Mouse (Mus musculus): ENCODE results near the gene Dgke.

Gene Dgke

DNA sequence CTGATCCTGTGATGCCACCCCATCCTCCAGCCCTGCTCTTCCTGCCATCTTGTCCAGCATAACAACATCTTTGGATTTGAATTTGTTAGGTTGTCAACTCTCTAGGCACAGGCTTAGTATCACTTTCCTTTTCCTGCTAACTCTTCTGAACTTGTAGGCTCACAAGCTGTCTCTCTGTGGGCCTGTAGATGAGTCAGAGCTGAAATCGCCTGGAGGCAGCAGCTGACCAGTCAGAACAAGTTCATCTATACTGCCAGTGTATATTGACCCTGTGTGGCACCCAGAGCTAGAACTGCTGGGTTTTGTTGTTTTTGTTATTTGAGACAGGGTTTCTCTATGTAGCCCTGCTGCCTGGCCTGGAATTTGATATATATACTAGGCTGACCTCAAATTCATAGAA lies 35.5 kb downstream of the Dgke start:
- DNase-seq: no peak

DNA sequence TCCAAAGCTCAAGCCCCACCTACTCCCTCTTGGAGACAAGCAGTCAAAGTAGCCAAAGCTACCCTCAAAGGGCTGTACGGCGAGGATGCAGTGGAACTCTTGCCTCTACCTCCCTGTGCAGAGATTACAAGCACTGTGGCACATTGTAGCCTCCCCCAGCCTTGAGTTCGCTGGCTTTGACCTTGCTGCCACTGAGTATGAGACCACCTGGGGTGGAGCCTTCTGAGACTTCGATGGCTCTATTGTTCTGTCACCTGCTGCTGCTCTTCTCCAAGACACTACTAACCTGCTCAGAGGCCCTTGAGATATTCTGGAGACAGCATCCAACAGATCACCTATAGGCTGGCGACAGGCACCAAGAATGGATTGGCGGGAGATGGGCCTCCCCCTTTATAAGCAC lies 36.1 kb downstream of the Dgke start:
- no peak for DNase-seq

DNA sequence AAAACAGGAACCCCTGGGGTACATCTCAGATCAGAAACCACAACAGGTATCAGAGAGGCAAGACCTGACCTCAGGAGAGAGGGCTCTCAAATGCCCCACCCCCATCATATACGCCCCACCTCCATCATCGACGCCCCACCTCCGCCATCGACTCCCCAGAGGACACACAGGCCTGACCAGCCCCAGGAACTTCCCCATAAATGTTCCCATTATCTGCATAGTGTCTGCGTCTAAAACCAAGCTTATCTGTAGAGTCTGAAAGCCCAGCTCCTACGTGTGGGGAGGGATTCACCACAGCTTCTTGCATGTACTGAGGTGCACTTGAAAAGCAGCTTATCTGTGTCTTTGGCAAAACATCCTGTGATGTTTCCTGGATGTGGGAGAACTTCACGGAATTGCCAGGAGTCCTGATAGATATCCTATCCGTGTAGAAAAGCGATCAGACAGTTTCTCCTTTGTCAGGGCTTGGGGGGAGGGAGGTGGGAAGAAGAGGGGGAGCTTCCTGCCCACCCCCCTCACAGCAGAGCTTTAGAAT lies 37.7 kb downstream of the Dgke start:
- no peak for DNase-seq

DNA sequence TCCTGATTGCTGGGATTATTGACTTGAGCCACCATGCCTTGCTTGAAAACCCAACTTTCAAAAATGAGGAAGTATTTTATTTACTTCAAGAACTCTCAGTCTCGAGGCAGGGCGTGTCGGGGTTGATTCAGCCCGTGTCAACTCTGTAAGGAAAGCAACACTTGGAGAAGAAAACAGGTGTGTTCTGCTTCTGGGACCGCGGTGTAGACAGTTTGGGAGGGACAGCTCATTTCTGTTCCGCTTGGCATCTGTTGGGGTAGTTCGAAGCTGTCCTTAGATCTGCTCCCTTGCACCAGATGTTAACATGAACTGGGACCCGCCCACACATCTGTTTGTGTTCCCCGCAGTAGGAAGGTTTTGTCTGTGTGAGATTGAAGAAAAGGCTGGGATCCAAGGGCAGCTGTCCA lies 38.7 kb downstream of the Dgke start:
- DNase-seq: no peak

DNA sequence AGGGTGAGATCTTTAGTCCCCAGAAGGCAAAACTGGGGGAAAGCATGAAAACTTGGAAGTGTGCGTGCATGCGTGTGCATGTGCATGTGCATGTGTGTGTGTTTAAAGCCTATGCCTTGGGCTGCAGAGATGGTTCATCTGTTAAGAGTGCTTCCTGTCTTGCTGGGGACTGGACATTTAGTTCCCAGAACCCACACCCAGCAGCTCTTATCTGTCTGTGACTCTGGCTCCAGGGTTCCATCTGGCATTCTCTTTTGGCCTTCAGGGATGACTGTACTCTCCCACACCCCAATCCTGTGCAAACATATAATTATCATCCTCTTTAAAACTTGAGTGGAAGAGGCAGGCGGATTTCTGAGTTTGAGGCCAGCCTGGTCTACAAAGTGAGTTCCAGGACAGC lies 40.5 kb downstream of the Dgke start:
- no peak for DNase-seq

DNA sequence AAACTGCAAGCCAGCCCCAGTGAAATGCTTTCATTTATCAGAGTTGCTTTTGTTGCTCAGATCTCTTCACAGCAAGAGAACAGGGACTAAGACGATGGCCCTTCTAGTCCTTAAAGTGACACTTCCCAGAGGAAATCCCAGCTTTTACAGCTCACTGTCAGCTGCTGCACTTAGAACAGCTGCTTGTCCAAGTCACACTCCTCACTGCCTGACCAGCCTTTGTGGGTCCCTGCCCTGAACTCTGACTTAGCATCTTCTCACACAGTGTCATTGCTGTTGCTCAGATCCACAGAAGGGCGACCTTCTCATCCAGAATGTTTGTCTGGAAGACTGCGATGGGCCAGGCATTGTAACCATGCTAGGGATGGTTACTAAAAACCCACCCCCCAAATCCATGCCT lies 41.0 kb downstream of the Dgke start:
- no peak for DNase-seq

- DNase-seq: peak; percentile 30 to 66
Observed at GRCm38 (mm10) chr11:89024181-89024881, 42.3 kb downstream of the Dgke start.

DNA sequence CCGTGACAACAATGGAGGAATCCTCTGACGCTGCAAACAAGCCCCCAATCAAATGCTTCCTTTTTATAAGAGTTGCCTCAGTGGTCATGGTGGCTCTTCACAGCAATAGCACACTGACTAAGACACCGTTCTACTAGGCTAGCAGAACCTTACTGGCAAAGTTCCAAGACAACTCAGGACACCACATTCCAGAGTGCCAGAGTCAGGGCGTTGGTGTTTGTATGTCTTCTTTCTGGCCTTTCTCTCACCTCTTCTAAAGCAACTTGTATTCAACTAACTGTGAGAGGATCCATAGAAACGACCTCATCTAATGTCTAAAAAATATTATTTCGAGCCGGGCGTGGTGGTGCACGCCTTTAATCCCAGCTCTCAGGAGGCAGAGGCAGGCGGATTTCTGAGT lies 43.2 kb downstream of the Dgke start:
- no peak for DNase-seq

DNA sequence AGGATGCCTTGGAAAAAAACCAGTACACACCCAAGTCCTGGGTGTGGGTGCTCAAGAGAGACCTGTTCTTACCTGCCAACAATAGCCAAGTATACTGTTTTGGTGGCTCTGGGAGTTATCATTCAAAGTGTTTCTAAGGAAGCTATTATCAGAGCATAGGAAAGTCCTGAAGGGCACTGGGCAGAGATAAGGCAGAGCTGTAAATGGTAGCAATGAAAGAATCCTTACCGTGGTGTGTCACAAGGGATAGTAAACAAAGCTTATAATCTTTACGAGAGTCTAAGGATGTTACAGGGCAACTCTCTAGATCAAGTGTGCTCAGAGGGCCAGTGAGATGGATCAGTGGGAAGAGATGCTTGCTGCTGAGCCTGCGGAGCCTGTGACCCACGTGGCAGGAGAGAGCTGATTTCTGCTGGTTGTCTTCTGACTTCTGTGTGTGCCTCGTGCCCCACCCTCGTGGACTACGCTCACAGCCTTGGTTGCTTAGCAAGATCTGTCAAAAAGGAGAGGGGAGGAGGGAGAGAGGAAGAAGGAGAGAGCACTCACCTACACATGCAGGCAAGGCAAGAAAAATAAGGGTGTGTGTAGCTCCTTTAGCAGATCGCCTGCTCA lies 44.4 kb downstream of the Dgke start:
- DNase-seq: no peak

DNA sequence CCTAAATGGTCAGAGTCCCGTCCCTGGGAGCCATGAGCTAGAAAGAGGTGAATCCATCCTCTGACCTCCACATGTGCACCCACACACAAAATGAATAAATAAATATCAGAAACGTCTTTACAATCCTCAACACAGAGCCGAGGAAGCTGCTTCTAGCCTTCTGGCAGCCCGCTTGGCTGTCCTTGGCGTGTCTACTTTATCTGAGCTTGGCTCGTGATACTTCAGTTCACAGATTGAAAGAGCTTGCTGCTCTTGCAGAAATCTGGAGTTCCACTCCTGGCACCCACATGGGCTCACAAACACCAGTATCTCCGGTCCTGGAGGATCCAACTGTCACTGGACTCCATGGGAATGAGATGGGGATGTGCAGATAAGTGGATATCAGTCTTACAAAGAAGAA lies 45.0 kb downstream of the Dgke start:
- DNase-seq: no peak

DNA sequence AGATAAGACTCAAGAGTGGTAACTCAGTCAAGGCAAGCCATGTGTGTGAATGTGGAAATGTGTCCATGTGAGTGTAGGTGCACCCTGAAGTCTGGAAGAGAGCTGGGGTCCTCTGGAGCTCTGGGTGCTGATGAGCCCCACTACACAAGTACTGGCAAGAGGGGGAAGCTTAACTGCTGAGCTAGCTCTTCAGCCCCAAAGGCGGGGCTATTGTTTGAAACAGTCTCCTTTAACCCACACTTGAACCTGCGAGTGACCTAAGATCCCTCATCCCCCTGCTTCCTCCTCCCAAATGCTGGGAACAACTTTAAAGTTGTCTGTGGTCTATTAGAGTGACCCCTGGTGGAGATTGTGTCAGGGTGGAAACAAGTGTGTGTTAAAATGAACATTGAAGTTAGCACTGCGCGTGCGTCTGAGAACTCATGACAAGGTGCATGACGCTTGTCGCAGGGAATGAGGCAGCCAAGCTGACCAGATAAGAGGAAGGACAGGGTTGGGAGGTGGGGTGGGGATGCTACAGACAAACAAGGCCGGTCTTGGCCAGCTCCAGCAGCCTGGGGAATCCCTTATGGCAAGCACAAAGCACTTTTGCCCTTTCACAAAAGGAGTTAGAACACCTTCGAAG lies 45.9 kb downstream of the Dgke start:
- DNase-seq: no peak

- DNase-seq: no peak
Observed at GRCm38 (mm10) chr11:89017514-89018182, 49.0 kb downstream of the Dgke start.

DNA sequence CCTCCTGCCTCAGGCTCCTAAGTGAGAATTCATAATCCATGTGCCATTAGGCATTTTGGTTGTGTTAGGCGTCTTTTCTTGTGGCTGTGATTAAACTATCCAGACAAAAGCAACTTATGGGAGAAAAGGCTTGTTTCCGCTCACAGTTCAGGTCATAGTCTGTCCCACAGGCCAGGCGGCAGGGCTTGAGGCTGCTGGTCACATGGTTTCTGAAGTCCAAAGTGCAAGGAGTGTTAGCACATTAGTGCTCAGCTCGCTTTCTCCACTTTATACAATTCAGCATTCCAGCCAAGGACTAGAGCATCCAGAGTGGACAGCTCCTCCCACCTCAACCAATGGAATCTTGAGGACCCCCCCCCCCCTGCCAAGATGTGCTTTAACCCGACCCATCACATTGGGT lies 54.4 kb downstream of the Dgke start:
- no peak for DNase-seq

GRCm38 (mm10) chr11:89009496-89009895 lies 57.2 kb downstream of the Dgke start:
- no peak for DNase-seq

DNA sequence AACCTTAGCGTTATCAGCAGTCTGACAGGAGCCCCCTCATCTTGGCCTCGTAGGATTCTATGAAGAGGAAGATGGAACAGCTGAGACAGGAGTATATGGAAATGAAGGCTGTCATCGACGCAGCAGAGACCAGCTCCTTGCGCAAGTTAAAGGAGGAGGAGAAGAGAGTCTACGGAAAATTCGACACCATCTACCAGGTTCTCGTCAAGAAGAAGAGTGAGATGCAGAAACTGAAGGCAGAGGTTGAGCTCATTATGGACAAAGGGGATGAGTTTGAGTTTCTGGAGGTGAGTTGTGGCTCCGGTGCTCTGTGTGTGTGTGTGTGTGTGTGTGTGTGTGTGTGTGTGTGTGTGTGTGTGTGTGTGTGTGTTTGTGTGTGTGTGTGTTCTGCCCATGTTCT lies 57.6 kb downstream of the Dgke start:
- DNase-seq: no peak

DNA sequence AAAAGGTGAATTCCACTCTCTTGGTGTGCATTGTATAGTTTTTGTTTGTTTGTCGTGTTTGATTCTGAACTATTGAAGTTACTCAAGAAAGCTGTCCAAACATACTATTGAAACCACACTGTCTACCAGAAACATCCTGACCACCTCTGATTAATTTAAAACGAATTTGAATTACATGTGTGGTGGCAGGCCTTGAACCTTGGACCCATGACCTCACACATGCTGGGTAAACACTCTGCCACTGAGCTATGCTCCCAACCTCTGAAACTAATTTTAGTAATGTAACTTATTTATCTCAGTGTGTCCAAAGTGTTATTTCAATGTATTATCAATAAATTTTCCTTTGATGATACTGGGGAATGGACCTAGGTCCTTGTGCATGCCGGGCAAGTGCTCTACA lies 59.1 kb downstream of the Dgke start:
- DNase-seq: no peak

DNA sequence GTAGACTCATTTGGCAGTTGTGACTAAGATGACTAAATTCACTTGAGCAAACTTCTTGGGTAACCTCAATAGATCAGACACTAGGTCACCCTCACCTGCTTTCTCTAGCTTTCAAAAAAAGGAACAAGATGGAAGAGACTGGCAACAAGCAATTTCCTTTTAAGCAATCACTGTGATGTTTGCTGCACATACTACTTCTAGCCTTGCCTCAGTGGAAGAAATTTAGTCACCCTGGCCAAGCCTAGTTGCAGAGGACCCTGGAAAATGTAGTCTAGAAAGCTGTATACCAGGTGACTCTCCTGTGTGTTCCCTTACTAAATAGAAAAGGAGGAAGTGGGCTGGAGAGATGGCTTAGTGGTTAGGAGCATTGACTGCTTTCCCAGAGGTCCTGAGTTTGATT lies 60.2 kb downstream of the Dgke start:
- DNase-seq: no peak

- DNase-seq: no peak
Observed at GRCm38 (mm10) chr11:89005473-89005872, 61.2 kb downstream of the Dgke start.

GRCm38 (mm10) chr11:89003726-89004125 lies 62.9 kb downstream of the Dgke start:
- DNase-seq: no peak

DNA sequence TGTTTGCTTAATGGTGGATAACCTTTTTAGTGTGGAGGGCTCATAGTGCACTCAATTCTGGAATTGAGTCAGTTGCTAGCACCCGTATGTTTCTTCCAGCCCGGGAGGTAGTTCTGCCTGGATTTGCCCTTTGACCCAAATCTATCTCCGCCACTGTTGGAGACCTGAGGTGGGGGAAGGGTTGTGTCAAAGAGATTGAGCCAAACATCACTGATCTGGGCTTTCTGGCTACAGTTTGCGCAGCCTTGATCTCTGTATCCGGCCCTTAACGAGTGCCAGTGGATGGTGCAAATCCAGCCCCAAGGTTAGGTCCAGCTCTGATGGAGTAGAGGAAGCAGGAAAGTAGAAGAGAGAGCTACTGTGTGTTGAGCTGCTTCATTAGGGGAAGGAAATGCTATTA lies 63.6 kb downstream of the Dgke start:
- no peak for DNase-seq

DNA sequence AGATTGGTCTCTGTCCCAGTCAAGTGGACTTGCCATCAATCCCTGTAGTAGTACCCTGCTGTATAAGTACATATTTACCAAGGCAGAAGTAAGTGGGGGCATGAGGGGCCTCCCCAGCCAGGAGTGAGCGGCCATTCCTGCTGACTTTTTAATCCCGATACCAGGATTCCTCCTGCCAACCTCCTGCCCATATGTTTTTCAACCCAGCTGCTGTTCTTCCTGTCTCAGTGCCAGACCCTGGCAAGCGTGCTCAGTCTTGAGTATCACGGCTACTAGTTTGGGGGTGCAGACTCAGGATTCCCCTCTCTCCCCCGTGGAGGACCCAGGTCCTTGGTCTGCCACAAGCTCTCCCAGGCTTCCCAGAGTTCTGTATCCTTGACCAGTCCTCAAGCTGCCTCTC lies 64.0 kb downstream of the Dgke start:
- no peak for DNase-seq

DNA sequence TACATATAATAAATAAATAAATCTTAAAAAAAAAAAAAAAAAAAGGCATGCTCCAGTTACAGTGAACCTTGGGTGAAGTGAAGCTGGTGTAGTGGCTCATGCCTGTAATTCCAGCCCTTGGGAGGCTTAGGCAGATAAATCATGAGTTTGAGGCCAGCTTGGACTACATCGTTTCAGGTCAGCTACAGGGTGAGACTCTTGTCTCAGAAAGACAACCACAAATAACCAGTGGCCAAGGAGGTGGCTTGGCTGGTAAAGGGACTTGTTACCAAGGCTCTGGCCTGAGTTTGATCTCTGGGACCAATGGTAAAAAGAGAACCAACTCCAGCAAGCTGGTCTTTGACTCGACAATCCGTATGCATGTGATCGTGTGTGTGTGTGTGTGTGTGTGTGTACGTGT lies 64.6 kb downstream of the Dgke start:
- no peak for DNase-seq

- DNase-seq: no peak
Observed at GRCm38 (mm10) chr11:89001569-89001968, 65.1 kb downstream of the Dgke start.

- DNase-seq: no peak
Observed at GRCm38 (mm10) chr11:89000527-89000819, 66.2 kb downstream of the Dgke start.

All from cerebellum, postnatal 25 days (tissue).